Mouse (Mus musculus): ENCODE measurements around the gene Gfm2. TPM values are rescaled to one million over a fixed set of nuclear protein-coding genes. Genes with fewer than 3 reads are reported as not detected.

Gfm2 gene
- polyA plus RNA-seq, 1 experiment from 2014 or later, result 16.8 TPM

DNA sequence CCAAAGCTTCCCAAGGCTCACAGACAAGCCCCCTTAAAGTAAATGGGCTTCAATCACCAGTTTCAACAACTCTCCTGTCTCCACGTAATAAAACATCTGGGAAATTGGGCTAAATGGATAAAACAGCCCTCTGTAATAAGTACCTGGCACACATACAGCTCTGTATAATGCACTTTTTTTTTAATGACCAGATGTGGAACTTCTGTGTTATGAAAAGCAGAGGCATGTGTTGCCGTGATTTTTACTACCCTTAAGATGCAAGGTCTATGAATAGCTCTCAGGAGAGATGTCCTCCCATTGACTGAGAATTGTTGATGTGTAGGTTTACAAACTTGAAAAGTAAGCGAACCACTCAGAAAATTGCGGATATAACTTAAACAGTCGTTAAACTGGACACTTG, 78.5 kb downstream of the Gfm2 start:
- Histone ChIP-seq H3K27ac (ENCODE audit: low read depth, low read length) (no peak overlapping the region), H3K4me2 (replicated peaks; ENCODE audit: low read depth) (no peak overlapping the region), H3K9me3 (ENCODE audit: control insufficient read depth) (no peaks in the 10 kb centered on the region), H3K36me3 (ENCODE audit: control insufficient read depth, insufficient read depth) (no peaks in the 10 kb centered on the region), H3K27me3 (replicated peaks; ENCODE audit: control insufficient read depth, insufficient read depth, low read length) (no peaks in the 10 kb centered on the region), H3K9ac (ENCODE audit: low read depth, low read length) (no peak overlapping the region), H3K4me1 (replicated peaks; ENCODE audit: control insufficient read depth, insufficient read depth, low read length) (no peaks in the 10 kb centered on the region), H3K4me3 (ENCODE audit: low read depth, low read length) (no peak overlapping the region)
- WGBS, result 62% methylated on average over 5 of the region's 5 CpGs
- TF ChIP-seq CTCF (IDR thresholded peaks at IDR 0.05; ENCODE audit: low read depth), result no peak
- no peak for ATAC-seq

DNA sequence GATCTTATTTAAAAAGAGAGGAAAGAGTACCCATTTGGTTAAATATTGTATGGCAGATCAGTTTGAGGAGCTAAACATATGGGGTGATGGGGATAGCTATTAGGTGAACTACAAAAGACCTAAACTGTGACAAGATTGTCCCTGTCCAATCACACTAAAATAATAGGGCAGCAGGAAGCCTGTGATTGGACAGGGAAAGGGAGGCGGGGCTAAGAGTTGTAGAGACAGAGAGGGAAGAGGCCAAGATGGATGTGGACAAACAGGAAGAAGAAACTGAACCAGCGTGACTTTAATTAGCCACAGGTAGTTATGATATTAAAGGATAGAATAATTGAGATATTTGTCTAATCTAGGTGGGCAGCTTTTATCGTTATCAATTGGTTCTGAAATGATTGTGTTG, 82.3 kb downstream of the Gfm2 start:
- no peak for ATAC-seq
- H3K4me1 ChIP-seq (replicated peaks; ENCODE audit: control insufficient read depth, insufficient read depth, low read length), result no peaks in the 10 kb centered on the region; the same call in 1 of the 2 replicates
- H3K27me3 ChIP-seq (replicated peaks; ENCODE audit: control insufficient read depth, insufficient read depth, low read length), result no peaks in the 10 kb centered on the region
- H3K4me2 ChIP-seq (replicated peaks; ENCODE audit: low read depth), result no peak overlapping the region
- no peaks in the 10 kb centered on the region for H3K36me3 ChIP-seq (ENCODE audit: control insufficient read depth, insufficient read depth)
- no peak overlapping the region for H3K4me3 ChIP-seq (ENCODE audit: low read depth, low read length)
- H3K9me3 ChIP-seq (ENCODE audit: control insufficient read depth), result no peaks in the 10 kb centered on the region
- H3K9ac ChIP-seq (ENCODE audit: low read depth, low read length), result no peak overlapping the region
- 96% methylated on average over 3 of the region's 3 CpGs for WGBS
- no peak for TF ChIP-seq CTCF (IDR thresholded peaks at IDR 0.05; ENCODE audit: low read depth)
- H3K27ac ChIP-seq (ENCODE audit: low read depth, low read length), result no peak overlapping the region

DNA sequence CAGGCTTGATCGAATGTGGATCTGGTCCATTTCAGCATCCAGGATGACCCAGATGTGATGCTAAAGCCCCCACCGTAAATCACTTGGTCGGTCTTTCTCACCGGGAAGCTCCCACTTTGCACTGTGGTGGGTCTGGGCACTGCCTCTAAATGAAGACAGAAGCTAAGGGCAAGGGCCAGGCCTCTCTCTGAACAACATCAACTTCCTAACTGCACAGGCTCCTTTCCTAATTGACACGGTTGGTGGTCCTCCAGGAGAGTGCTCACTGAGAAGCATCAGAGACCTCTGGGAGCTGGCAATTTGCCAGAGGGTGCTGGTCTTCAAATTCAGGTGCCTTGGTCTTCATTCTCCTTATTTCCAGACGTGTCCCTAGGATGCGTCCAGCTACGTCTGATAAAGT, 86.1 kb downstream of the Gfm2 start:
- no peaks in the 10 kb centered on the region; the same call in 1 of the 2 replicates for H3K4me1 ChIP-seq (replicated peaks; ENCODE audit: control insufficient read depth, insufficient read depth, low read length)
- no peak for TF ChIP-seq CTCF (IDR thresholded peaks at IDR 0.05; ENCODE audit: low read depth)
- H3K4me3 ChIP-seq (ENCODE audit: low read depth, low read length), result no peak overlapping the region
- no peaks in the 10 kb centered on the region for H3K36me3 ChIP-seq (ENCODE audit: control insufficient read depth, insufficient read depth)
- no peaks in the 10 kb centered on the region for H3K9me3 ChIP-seq (ENCODE audit: control insufficient read depth)
- 0 out of 2 replicates have a peak, but pooled peaks have one; percentile 8 for ATAC-seq
- H3K27ac ChIP-seq (ENCODE audit: low read depth, low read length), result no peak overlapping the region
- WGBS, result 61% methylated on average over 8 of the region's 8 CpGs
- H3K9ac ChIP-seq (ENCODE audit: low read depth, low read length), result no peak overlapping the region
- H3K4me2 ChIP-seq (replicated peaks; ENCODE audit: low read depth), result no peak overlapping the region
- H3K27me3 ChIP-seq (replicated peaks; ENCODE audit: control insufficient read depth, insufficient read depth, low read length), result no peaks in the 10 kb centered on the region

DNA sequence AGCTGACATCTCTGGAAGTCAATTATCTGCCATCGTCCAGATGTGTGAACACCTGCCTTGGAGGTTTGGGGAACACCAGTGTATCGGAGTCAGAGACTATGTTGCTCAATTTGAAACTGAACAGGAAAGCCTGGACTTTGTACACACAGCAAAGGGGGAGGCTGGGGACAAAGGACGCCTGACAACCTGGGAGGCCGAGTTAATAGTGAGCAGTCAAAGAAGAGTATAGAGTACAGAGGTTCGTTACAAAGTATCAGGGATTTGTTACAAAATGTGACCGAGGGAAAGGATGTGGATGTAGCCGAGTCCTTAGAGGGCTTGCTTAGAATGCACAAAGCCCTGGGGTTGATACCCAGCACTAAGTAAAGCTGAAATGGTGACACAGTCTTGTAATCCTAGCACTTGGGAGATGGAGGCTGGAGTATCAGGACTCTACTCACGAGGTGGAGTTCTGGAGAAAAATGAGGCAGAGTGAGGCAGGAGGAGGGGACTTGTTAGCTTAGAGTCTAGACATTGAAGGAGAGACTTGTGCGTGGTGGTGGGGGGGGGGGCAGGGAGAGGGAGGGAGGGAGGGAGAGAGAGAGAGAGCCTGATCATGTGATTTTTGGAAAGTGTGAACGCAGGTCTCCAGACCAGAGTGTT, 86.7 kb downstream of the Gfm2 start:
- WGBS, result 35% methylated on average over 10 of the region's 10 CpGs
- no peaks in the 10 kb centered on the region for H3K27me3 ChIP-seq (replicated peaks; ENCODE audit: control insufficient read depth, insufficient read depth, low read length)
- no peaks in the 10 kb centered on the region for H3K9me3 ChIP-seq (ENCODE audit: control insufficient read depth)
- H3K9ac ChIP-seq (ENCODE audit: low read depth, low read length), result no peak overlapping the region
- peak overlapping the region; percentile 49 for H3K4me2 ChIP-seq (replicated peaks; ENCODE audit: low read depth)
- H3K36me3 ChIP-seq (ENCODE audit: control insufficient read depth, insufficient read depth), result no peaks in the 10 kb centered on the region
- no peaks in the 10 kb centered on the region; the same call in 1 of the 2 replicates for H3K4me1 ChIP-seq (replicated peaks; ENCODE audit: control insufficient read depth, insufficient read depth, low read length)
- TF ChIP-seq CTCF (IDR thresholded peaks at IDR 0.05; ENCODE audit: low read depth), result no peak
- ATAC-seq, result peak; percentile 91
- no peak overlapping the region for H3K4me3 ChIP-seq (ENCODE audit: low read depth, low read length)
- 0 out of 2 replicates have a peak overlapping the region, but pooled peaks have one; percentile 54 for H3K27ac ChIP-seq (ENCODE audit: low read depth, low read length)

DNA sequence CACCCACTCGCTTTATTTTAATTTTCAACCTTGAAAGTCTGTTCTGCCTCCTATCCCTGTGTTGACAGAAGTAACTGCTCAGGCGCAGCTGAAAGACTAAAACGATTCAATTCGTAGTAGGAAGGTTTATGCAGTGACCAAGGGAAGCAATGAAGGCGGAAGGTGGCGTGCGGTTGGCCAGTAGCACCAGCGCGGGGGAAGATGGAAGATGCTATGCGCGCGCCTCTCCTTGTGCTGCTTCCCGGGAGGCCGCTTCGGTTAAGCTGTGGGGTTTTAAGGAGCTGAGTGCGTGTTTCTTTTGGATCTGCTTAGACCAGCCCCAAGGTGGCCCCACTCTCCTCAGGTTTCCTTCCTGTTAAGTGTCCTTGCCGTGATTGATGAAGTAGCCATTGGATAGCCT, 87.4 kb downstream of the Gfm2 start:
- ATAC-seq, result no peak
- no peak overlapping the region for H3K9ac ChIP-seq (ENCODE audit: low read depth, low read length)
- 67% methylated on average over 17 of the region's 17 CpGs for WGBS
- H3K27ac ChIP-seq (ENCODE audit: low read depth, low read length), result no peak overlapping the region
- TF ChIP-seq CTCF (IDR thresholded peaks at IDR 0.05; ENCODE audit: low read depth), result no peak
- no peaks in the 10 kb centered on the region; the same call in 1 of the 2 replicates for H3K4me1 ChIP-seq (replicated peaks; ENCODE audit: control insufficient read depth, insufficient read depth, low read length)
- no peak overlapping the region for H3K4me2 ChIP-seq (replicated peaks; ENCODE audit: low read depth)
- H3K36me3 ChIP-seq (ENCODE audit: control insufficient read depth, insufficient read depth), result no peaks in the 10 kb centered on the region
- H3K27me3 ChIP-seq (replicated peaks; ENCODE audit: control insufficient read depth, insufficient read depth, low read length), result no peaks in the 10 kb centered on the region
- H3K4me3 ChIP-seq (ENCODE audit: low read depth, low read length), result no peak overlapping the region
- no peaks in the 10 kb centered on the region for H3K9me3 ChIP-seq (ENCODE audit: control insufficient read depth)

DNA sequence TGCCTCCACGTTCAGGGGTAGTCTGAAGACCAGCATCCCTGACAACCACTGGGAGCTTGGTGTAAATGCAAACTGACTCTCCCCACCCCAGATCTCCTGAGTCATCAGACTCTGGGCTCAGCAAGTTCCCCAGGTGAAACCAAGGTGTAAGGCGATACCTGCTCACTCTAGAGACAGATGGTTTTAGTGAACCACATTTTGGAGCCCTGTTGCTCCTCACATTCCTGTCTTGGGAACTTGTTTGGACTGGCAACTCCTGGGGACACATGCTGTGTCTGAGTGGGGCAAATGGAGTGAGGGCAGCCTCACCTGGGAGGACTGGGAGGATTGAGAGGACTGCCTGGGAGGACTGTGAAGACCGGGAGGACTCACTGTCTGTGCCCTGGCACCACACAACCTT, 90.1 kb downstream of the Gfm2 start:
- H3K9me3 ChIP-seq (ENCODE audit: control insufficient read depth), result no peaks in the 10 kb centered on the region
- H3K9ac ChIP-seq (ENCODE audit: low read depth, low read length), result no peak overlapping the region
- H3K4me3 ChIP-seq (ENCODE audit: low read depth, low read length), result no peak overlapping the region
- no peak for ATAC-seq
- H3K4me2 ChIP-seq (replicated peaks; ENCODE audit: low read depth), result no peak overlapping the region
- no peaks in the 10 kb centered on the region for H3K36me3 ChIP-seq (ENCODE audit: control insufficient read depth, insufficient read depth)
- no peak overlapping the region for H3K27ac ChIP-seq (ENCODE audit: low read depth, low read length)
- no peaks in the 10 kb centered on the region; the same call in 1 of the 2 replicates for H3K4me1 ChIP-seq (replicated peaks; ENCODE audit: control insufficient read depth, insufficient read depth, low read length)
- TF ChIP-seq CTCF (IDR thresholded peaks at IDR 0.05; ENCODE audit: low read depth), result no peak
- 90% methylated on average over 3 of the region's 3 CpGs for WGBS
- no peaks in the 10 kb centered on the region for H3K27me3 ChIP-seq (replicated peaks; ENCODE audit: control insufficient read depth, insufficient read depth, low read length)

All from intestine, postnatal 0 days (tissue).